Mouse (Mus musculus): Measurements from ENCODE around the gene Dnajc2.
"Not testable (repeated sequence)": the region's sequence is repeated elsewhere in the genome, so short reads cannot be mapped to it uniquely, and the experiment has no call there.

Gene Dnajc2

GRCm38 (mm10) chr5:21729107-21729506 lies 55.9 kb downstream of the Dnajc2 start:
- Histone ChIP-seq H3K36me3 (ENCODE audit: insufficient read depth, low read length) (no peaks in the 10 kb centered on the region), H3K9me3 (ENCODE audit: low read length) (no peaks in the 10 kb centered on the region), H3K4me3 (replicated peaks; ENCODE audit: low read length) (no peak overlapping the region), H3K27me3 (ENCODE audit: insufficient read depth, low read length) (peaks cover 3% of the 10 kb centered on the region; the same call in 1 of the 2 replicates), H3K4me1 (replicated peaks; ENCODE audit: low read depth, low read length) (peaks cover 42% of the 10 kb centered on the region)
- no peak for TF ChIP-seq NANOG (IDR thresholded peaks at IDR 0.05; ENCODE audit: borderline replicate concordance, low read length)
- no peak for TF ChIP-seq CTCF (conservative IDR thresholded peaks at IDR 0.05; ENCODE audit: low read length)
- TF ChIP-seq POU5F1 (IDR thresholded peaks at IDR 0.05; ENCODE audit: borderline replicate concordance, low read length), result no peak

GRCm38 (mm10) chr5:21724872-21725271 lies 60.2 kb downstream of the Dnajc2 start:
- TF ChIP-seq CTCF (conservative IDR thresholded peaks at IDR 0.05; ENCODE audit: low read length) (no peak), POU5F1 (IDR thresholded peaks at IDR 0.05; ENCODE audit: borderline replicate concordance, low read length) (no peak), NANOG (IDR thresholded peaks at IDR 0.05; ENCODE audit: borderline replicate concordance, low read length) (no peak)
- no peaks in the 10 kb centered on the region for H3K9me3 ChIP-seq (ENCODE audit: low read length)
- no peaks in the 10 kb centered on the region for H3K36me3 ChIP-seq (ENCODE audit: insufficient read depth, low read length)
- peaks cover 3% of the 10 kb centered on the region; the same call in 1 of the 2 replicates for H3K27me3 ChIP-seq (ENCODE audit: insufficient read depth, low read length)
- peaks cover 52% of the 10 kb centered on the region for H3K4me1 ChIP-seq (replicated peaks; ENCODE audit: low read depth, low read length)
- no peak overlapping the region for H3K4me3 ChIP-seq (replicated peaks; ENCODE audit: low read length)

GRCm38 (mm10) chr5:21724427-21724826 lies 60.6 kb downstream of the Dnajc2 start:
- peaks cover 56% of the 10 kb centered on the region for H3K4me1 ChIP-seq (replicated peaks; ENCODE audit: low read depth, low read length)
- H3K36me3 ChIP-seq (ENCODE audit: insufficient read depth, low read length), result no peaks in the 10 kb centered on the region
- H3K27me3 ChIP-seq (ENCODE audit: insufficient read depth, low read length), result peaks cover 3% of the 10 kb centered on the region; the same call in 1 of the 2 replicates
- no peak overlapping the region for H3K4me3 ChIP-seq (replicated peaks; ENCODE audit: low read length)
- TF ChIP-seq NANOG (IDR thresholded peaks at IDR 0.05; ENCODE audit: borderline replicate concordance, low read length) (no peak), POU5F1 (IDR thresholded peaks at IDR 0.05; ENCODE audit: borderline replicate concordance, low read length) (no peak), CTCF (conservative IDR thresholded peaks at IDR 0.05; ENCODE audit: low read length) (no peak)
- H3K9me3 ChIP-seq (ENCODE audit: low read length), result no peaks in the 10 kb centered on the region

- no peaks in the 10 kb centered on the region for H3K9me3 ChIP-seq (ENCODE audit: low read length)
- peaks cover 76% of the 10 kb centered on the region for H3K4me1 ChIP-seq (replicated peaks; ENCODE audit: low read depth, low read length)
- 0 out of 2 replicates have a peak, but pooled peaks cover 2% of the 10 kb centered on the region for H3K27me3 ChIP-seq (ENCODE audit: insufficient read depth, low read length)
- H3K4me3 ChIP-seq (replicated peaks; ENCODE audit: low read length), result no peak overlapping the region
- H3K36me3 ChIP-seq (ENCODE audit: insufficient read depth, low read length), result no peaks in the 10 kb centered on the region
- TF ChIP-seq NANOG (IDR thresholded peaks at IDR 0.05; ENCODE audit: borderline replicate concordance, low read length) (no peak), CTCF (conservative IDR thresholded peaks at IDR 0.05; ENCODE audit: low read length) (no peak), POU5F1 (IDR thresholded peaks at IDR 0.05; ENCODE audit: borderline replicate concordance, low read length) (no peak)
Observed at GRCm38 (mm10) chr5:21719209-21719608, 65.8 kb downstream of the Dnajc2 start.

- TF ChIP-seq CTCF (conservative IDR thresholded peaks at IDR 0.05; ENCODE audit: low read length) (no peak), POU5F1 (IDR thresholded peaks at IDR 0.05; ENCODE audit: borderline replicate concordance, low read length) (no peak), NANOG (IDR thresholded peaks at IDR 0.05; ENCODE audit: borderline replicate concordance, low read length) (no peak)
- Histone ChIP-seq H3K36me3 (ENCODE audit: insufficient read depth, low read length) (no peaks in the 10 kb centered on the region), H3K4me3 (replicated peaks; ENCODE audit: low read length) (peak overlapping the region; percentile 30), H3K4me1 (replicated peaks; ENCODE audit: low read depth, low read length) (peaks cover 72% of the 10 kb centered on the region), H3K9me3 (ENCODE audit: low read length) (no peaks in the 10 kb centered on the region), H3K27me3 (ENCODE audit: insufficient read depth, low read length) (0 out of 2 replicates have a peak, but pooled peaks cover 2% of the 10 kb centered on the region)
Observed at GRCm38 (mm10) chr5:21718546-21718945, 66.5 kb downstream of the Dnajc2 start.

- Histone ChIP-seq H3K4me1 (replicated peaks; ENCODE audit: low read depth, low read length) (peaks cover 69% of the 10 kb centered on the region), H3K36me3 (ENCODE audit: insufficient read depth, low read length) (no peaks in the 10 kb centered on the region), H3K4me3 (replicated peaks; ENCODE audit: low read length) (peak overlapping the region; percentile 45), H3K27me3 (ENCODE audit: insufficient read depth, low read length) (peaks cover 5% of the 10 kb centered on the region), H3K9me3 (ENCODE audit: low read length) (no peaks in the 10 kb centered on the region)
- TF ChIP-seq CTCF (conservative IDR thresholded peaks at IDR 0.05; ENCODE audit: low read length) (no peak), NANOG (IDR thresholded peaks at IDR 0.05; ENCODE audit: borderline replicate concordance, low read length) (no peak), POU5F1 (IDR thresholded peaks at IDR 0.05; ENCODE audit: borderline replicate concordance, low read length) (no peak)
Observed at GRCm38 (mm10) chr5:21717165-21717715, 67.8 kb downstream of the Dnajc2 start.

GRCm38 (mm10) chr5:21714447-21714846 lies 70.6 kb downstream of the Dnajc2 start:
- peaks cover 19% of the 10 kb centered on the region for H3K27me3 ChIP-seq (ENCODE audit: insufficient read depth, low read length)
- TF ChIP-seq POU5F1 (IDR thresholded peaks at IDR 0.05; ENCODE audit: borderline replicate concordance, low read length), result no peak
- no peak for TF ChIP-seq CTCF (conservative IDR thresholded peaks at IDR 0.05; ENCODE audit: low read length)
- TF ChIP-seq NANOG (IDR thresholded peaks at IDR 0.05; ENCODE audit: borderline replicate concordance, low read length), result no peak
- H3K4me1 ChIP-seq (replicated peaks; ENCODE audit: low read depth, low read length), result peaks cover 50% of the 10 kb centered on the region
- H3K4me3 ChIP-seq (replicated peaks; ENCODE audit: low read length), result no peak overlapping the region
- no peaks in the 10 kb centered on the region for H3K9me3 ChIP-seq (ENCODE audit: low read length)
- H3K36me3 ChIP-seq (ENCODE audit: insufficient read depth, low read length), result no peaks in the 10 kb centered on the region

- Histone ChIP-seq H3K36me3 (ENCODE audit: insufficient read depth, low read length) (no peaks in the 10 kb centered on the region), H3K9me3 (ENCODE audit: low read length) (no peaks in the 10 kb centered on the region), H3K4me1 (replicated peaks; ENCODE audit: low read depth, low read length) (peaks cover 27% of the 10 kb centered on the region), H3K27me3 (ENCODE audit: insufficient read depth, low read length) (peaks cover 19% of the 10 kb centered on the region), H3K4me3 (replicated peaks; ENCODE audit: low read length) (peak overlapping the region; percentile 51; the same call in 1 of the 2 replicates)
- TF ChIP-seq CTCF (conservative IDR thresholded peaks at IDR 0.05; ENCODE audit: low read length), result no peak
- TF ChIP-seq NANOG (IDR thresholded peaks at IDR 0.05; ENCODE audit: borderline replicate concordance, low read length), result no peak
- TF ChIP-seq POU5F1 (IDR thresholded peaks at IDR 0.05; ENCODE audit: borderline replicate concordance, low read length), result no peak
Observed at GRCm38 (mm10) chr5:21712127-21712715, 72.8 kb downstream of the Dnajc2 start.

- H3K4me1 ChIP-seq (replicated peaks; ENCODE audit: low read depth, low read length), result peaks cover 15% of the 10 kb centered on the region
- not testable (repeated sequence) for H3K4me3 ChIP-seq (replicated peaks; ENCODE audit: low read length); H3K9me3 ChIP-seq (ENCODE audit: low read length); H3K36me3 ChIP-seq (ENCODE audit: insufficient read depth, low read length)
- H3K27me3 ChIP-seq (ENCODE audit: insufficient read depth, low read length), result peaks cover 17% of the 10 kb centered on the region
Observed at GRCm38 (mm10) chr5:21708011-21708410, 77.0 kb downstream of the Dnajc2 start.

All from E14TG2a.4 (cell line).